Mouse (Mus musculus) mature B cell (primary cell): ENCODE measurements around the gene Sorcs3.

ENCODE experiments used
- in situ Hi-C: fragments of 300-500 bp; cut with MboI; formaldehyde crosslinking; loops from 2 replicates; pipeline ENCODE4 v1.14.3; 2019

The Sorcs3 gene

GRCm38 (mm10) chr19:48706267-48706923, 500.6 kb downstream of the Sorcs3 start:
- in situ Hi-C loops = no loop called here

- in situ Hi-C loops = no loop called here
Observed at GRCm38 (mm10) chr19:48706924-48707320, 501.1 kb downstream of the Sorcs3 start.

GRCm38 (mm10) chr19:48725851-48726419, 520.1 kb downstream of the Sorcs3 start:
- in situ Hi-C loops = no loop called here

GRCm38 (mm10) chr19:48727048-48727447, 521.2 kb downstream of the Sorcs3 start:
- in situ Hi-C loops = no loop called here

GRCm38 (mm10) chr19:48727601-48728000, 521.8 kb downstream of the Sorcs3 start:
- in situ Hi-C loops = no loop called here

- in situ Hi-C loops = no loop called here
Observed at GRCm38 (mm10) chr19:48731731-48732130, 525.9 kb downstream of the Sorcs3 start.

GRCm38 (mm10) chr19:48734370-48734769, 528.5 kb downstream of the Sorcs3 start:
- in situ Hi-C loops = no loop called here

- in situ Hi-C loops = no loop called here
Observed at GRCm38 (mm10) chr19:48737554-48737953, 531.7 kb downstream of the Sorcs3 start.

- in situ Hi-C loops = no loop called here
Observed at GRCm38 (mm10) chr19:48755156-48755555, 549.3 kb downstream of the Sorcs3 start.

- in situ Hi-C loops = no loop called here
Observed at GRCm38 (mm10) chr19:48756831-48757230, 551.0 kb downstream of the Sorcs3 start.

GRCm38 (mm10) chr19:48766524-48766923, 560.7 kb downstream of the Sorcs3 start:
- in situ Hi-C loops = no loop called here

GRCm38 (mm10) chr19:48771565-48771964, 565.7 kb downstream of the Sorcs3 start:
- in situ Hi-C loops = no loop called here

- in situ Hi-C loops = no loop called here
Observed at GRCm38 (mm10) chr19:48779095-48779765, 573.4 kb downstream of the Sorcs3 start.

GRCm38 (mm10) chr19:48780813-48781212, 575.0 kb downstream of the Sorcs3 start:
- in situ Hi-C loops = no loop called here

GRCm38 (mm10) chr19:48782024-48782721, 576.3 kb downstream of the Sorcs3 start:
- in situ Hi-C loops = no loop called here

GRCm38 (mm10) chr19:48787269-48787668, 581.4 kb downstream of the Sorcs3 start:
- in situ Hi-C loops = no loop called here

- in situ Hi-C loops = no loop called here
Observed at GRCm38 (mm10) chr19:48804546-48804945, 598.7 kb downstream of the Sorcs3 start.

- in situ Hi-C loops = no loop called here
Observed at GRCm38 (mm10) chr19:48811541-48811940, 605.7 kb downstream of the Sorcs3 start.

GRCm38 (mm10) chr19:48813823-48814222, 608.0 kb downstream of the Sorcs3 start:
- in situ Hi-C loops = no loop called here

- in situ Hi-C loops = no loop called here
Observed at GRCm38 (mm10) chr19:48815064-48815463, 609.2 kb downstream of the Sorcs3 start.

- in situ Hi-C loops = no loop called here
Observed at GRCm38 (mm10) chr19:48820493-48821282, 614.9 kb downstream of the Sorcs3 start.

- in situ Hi-C loops = no loop called here
Observed at GRCm38 (mm10) chr19:48821283-48821715, 615.5 kb downstream of the Sorcs3 start.
